Mouse (Mus musculus) kidney, embryonic 15.5 days (tissue): ENCODE results near the gene Armh2. TPM values are rescaled to one million over a fixed set of nuclear protein-coding genes. Genes with fewer than 3 reads are reported as not detected.

Experiments
- ATAC-seq: fragments of 200-750 bp; cut with Nextera tagmentation; replicated peaks from 2 replicates; pipeline ENCODE4 v1.8.0; 2017; ENCODE audit warnings: moderate TSS enrichment; ENCODE audit not compliant: low FRiP score
- H3K27ac ChIP-seq: fragments of 300-500 bp; sonication (generic); 2 replicates; pipeline ENCODE4 v1.5.1; 2015; ENCODE audit warnings: mild to moderate bottlenecking, inconsistent platforms
- H3K27me3 ChIP-seq: fragments of 300-500 bp; sonication (generic); 2 replicates; pipeline ENCODE4 v1.6.1; 2015; ENCODE audit warnings: inconsistent platforms
- H3K36me3 ChIP-seq: fragments of 300-500 bp; sonication (generic); 2 replicates; pipeline ENCODE4 v1.6.1; 2015; ENCODE audit warnings: inconsistent platforms
- H3K4me1 ChIP-seq: fragments of 300-500 bp; sonication (generic); 2 replicates; pipeline ENCODE4 v1.6.1; 2015; ENCODE audit warnings: inconsistent platforms
- H3K4me2 ChIP-seq: fragments of 300-500 bp; sonication (generic); 2 replicates; pipeline ENCODE4 v1.6.1; 2015; ENCODE audit warnings: moderate library complexity, mild to moderate bottlenecking, inconsistent platforms
- H3K4me3 ChIP-seq: fragments of 300-500 bp; sonication (generic); replicated peaks from 2 replicates; pipeline ENCODE4 v1.5.1; 2015; ENCODE audit warnings: mild to moderate bottlenecking, inconsistent platforms
- H3K9ac ChIP-seq: fragments of 300-500 bp; sonication (generic); 2 replicates; pipeline ENCODE4 v1.6.1; 2015; ENCODE audit warnings: mild to moderate bottlenecking, inconsistent platforms
- H3K9me3 ChIP-seq: fragments of 300-500 bp; sonication (generic); replicated peaks from 2 replicates; pipeline ENCODE4 v1.6.1; 2016; ENCODE audit warnings: inconsistent platforms
- WGBS: fragments of 180-500 bp; shearing (Covaris S2); methylation state at CpG from one replicate; pipeline ENCODE4 v1.1.7; 2015; ENCODE audit warnings: mixed read lengths; 5-methylcytosine and 5-hydroxymethylcytosine counted together
- polyA plus RNA-seq: library from polyadenylated mRNA; unstranded; fragments of >200 nt; fragmentation: Nextera tagmentation; extraction: Ambion mirVana; gene quantifications from 2 replicates; pipeline ENCODE4 v1.2.1, GENCODE M21; 2015

Gene Armh2
- not detected in 2 replicates for polyA plus RNA-seq

DNA sequence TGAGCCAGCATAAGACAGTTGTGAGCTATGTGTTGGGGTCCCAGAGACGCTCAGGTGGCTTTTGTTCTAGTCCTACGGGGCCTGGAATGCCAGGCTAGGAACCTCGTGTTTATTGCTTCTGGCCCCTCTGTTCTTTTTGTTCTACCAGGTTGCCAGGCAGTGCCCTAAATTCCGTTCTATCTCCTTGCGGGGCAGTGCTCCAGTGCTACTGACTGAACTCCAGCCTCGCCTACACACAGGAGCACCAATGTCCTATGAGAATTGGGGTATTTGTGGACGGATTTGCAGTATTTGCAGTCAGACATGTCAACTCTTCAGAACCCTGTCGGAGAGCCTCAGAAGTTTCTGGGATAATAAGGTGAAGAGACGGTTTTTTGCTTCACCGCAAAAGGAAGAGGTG lies at the start of gene Armh2:
TSS of gene Armh2 (plus strand) at position 205 of the 400 bp plus-strand sequence.
- Histone ChIP-seq H3K9me3 (no peaks in the 10 kb centered on the region), H3K4me2 (no peak within 1 kb of the TSS), H3K4me3 (no peak within 1 kb of the TSS), H3K36me3 (no peaks in the 10 kb centered on the region), H3K27me3 (no peaks in the 10 kb centered on the region), H3K4me1 (no peaks in the 10 kb centered on the region), H3K27ac (no peak within 1 kb of the TSS), H3K9ac (no peak within 1 kb of the TSS)
- ATAC-seq: no peak
- WGBS: 89% methylated on average over 10 of the region's 10 CpGs

DNA sequence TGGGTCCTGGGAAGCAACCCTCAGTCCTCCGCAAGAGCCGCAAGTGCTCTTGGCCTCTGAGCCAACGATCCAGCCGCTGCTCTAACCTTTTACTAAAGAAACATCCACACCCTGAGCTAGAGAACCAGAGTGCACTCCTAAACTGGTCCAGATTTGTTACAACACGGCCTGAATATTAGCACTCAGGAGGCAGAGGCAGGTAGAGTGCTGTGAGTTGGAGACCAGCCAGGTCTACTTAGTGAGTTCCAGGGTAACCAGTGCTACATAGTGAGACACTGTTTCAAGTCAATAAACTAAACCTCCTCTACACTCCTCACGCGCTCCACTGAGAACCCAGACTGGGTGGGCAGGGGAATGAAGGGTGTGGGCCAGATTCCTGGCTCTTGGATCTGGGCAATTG lies 47.7 kb upstream of the Armh2 start:
- WGBS: 91% methylated on average over 7 of the region's 7 CpGs

DNA sequence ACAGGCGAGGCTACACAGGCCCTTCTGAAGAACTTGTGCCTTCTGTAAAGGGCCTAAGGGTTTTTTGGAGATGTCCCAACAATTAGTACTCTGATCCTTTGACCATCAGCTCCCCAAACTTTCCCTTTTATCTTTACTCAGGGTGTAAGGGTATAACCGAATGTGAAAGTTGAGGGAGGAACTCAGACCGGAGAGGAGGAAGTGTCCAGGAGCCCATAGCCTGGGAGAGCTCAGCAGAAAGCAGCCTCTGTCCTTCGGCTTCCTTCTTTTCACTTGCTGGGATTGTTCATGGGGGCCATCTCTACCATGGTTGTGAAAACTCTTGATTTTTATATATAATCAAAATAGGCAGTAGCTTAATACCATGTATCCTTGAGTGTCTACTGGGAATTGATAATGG lies 42.3 kb upstream of the Armh2 start:
- H3K9ac ChIP-seq: no peak overlapping the region
- H3K36me3 ChIP-seq: no peaks in the 10 kb centered on the region
- no peak for ATAC-seq
- no peak overlapping the region for H3K4me2 ChIP-seq
- 0 out of 2 replicates have a peak, but pooled peaks cover 3% of the 10 kb centered on the region for H3K4me1 ChIP-seq
- H3K27me3 ChIP-seq: no peaks in the 10 kb centered on the region
- no peak overlapping the region for H3K27ac ChIP-seq
- H3K4me3 ChIP-seq: no peak overlapping the region
- WGBS: 90% methylated on average over 4 of the region's 4 CpGs
- H3K9me3 ChIP-seq: no peaks in the 10 kb centered on the region

More for the DNA sequence above, 47.7 kb upstream of the Armh2 start:
- Histone ChIP-seq H3K4me1 (no peaks in the 10 kb centered on the region), H3K4me2 (no peak overlapping the region), H3K9me3 (no peaks in the 10 kb centered on the region), H3K9ac (no peak overlapping the region), H3K4me3 (no peak overlapping the region), H3K27me3 (no peaks in the 10 kb centered on the region), H3K27ac (no peak overlapping the region), H3K36me3 (no peaks in the 10 kb centered on the region)
- ATAC-seq: no peak

DNA sequence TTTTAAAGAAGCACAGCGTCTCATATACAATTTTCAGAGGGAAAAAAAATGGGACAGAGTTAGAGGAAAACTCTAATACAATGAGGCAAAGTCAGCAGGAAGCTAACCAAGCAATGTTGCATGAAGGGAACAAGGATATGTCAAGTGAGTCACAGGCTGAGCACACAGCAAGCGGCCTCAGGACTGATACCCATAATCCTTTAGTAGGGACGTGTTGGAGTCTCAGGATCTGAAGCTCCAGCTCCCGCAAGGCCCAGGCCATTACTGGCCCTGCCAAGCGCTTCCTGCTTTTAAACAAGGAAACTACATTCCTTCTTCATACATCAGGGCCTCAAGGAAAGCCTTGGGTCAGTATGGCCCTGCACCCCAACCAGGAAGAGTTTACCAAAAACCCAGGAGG lies 38.9 kb upstream of the Armh2 start:
- no peaks in the 10 kb centered on the region for H3K9me3 ChIP-seq
- 0 out of 2 replicates have a peak, but pooled peaks cover 3% of the 10 kb centered on the region for H3K4me1 ChIP-seq
- no peak overlapping the region for H3K4me2 ChIP-seq
- H3K4me3 ChIP-seq: no peak overlapping the region
- H3K27ac ChIP-seq: 0 out of 2 replicates have a peak overlapping the region, but pooled peaks have one; percentile 13
- H3K36me3 ChIP-seq: no peaks in the 10 kb centered on the region
- no peak overlapping the region for H3K9ac ChIP-seq
- 68% methylated on average over 5 of the region's 5 CpGs for WGBS
- no peaks in the 10 kb centered on the region for H3K27me3 ChIP-seq
- ATAC-seq: no peak

DNA sequence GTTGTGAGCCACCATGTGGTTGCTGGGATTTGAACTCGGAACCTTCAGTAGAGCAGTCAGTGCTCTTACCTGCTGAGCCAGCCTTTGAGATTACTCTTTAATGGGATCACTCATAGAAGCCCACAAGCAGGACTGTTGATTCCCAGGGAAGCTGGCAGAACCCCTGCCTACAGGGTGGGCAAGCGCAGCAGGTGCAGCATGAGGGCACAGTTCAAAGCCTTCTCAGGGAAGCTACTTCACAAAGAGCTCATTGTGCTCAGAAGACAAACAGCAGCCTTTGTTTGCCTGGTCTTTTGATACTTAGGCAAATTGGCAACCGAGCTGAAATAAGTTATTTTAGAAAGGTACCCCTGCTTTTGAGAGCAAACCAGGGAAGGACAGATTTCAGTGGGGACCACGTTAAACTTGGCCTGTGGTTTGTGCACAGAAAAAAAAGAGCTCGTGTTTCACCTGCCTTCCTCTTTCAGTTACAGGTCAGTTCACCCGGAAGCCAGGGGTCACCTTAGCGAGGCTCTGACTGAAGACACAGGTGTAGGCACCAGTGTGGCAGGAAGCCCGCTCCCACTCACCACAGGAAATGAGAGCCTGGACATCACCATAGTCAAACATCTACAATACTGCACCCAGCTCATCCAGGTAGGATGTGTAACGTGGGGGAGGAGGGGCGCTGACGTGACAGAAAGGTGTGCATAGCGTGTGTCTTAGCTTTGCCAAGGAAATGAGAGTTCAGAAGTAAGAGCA lies 31.2 kb upstream of the Armh2 start:
- Histone ChIP-seq H3K4me3 (no peak overlapping the region), H3K4me1 (peaks cover 26% of the 10 kb centered on the region), H3K27ac (peak overlapping the region; percentile 38), H3K27me3 (no peaks in the 10 kb centered on the region), H3K9ac (no peak overlapping the region), H3K4me2 (no peak overlapping the region), H3K36me3 (no peaks in the 10 kb centered on the region), H3K9me3 (no peaks in the 10 kb centered on the region)
- WGBS: 51% methylated on average over 12 of the region's 12 CpGs
- ATAC-seq: no peak

DNA sequence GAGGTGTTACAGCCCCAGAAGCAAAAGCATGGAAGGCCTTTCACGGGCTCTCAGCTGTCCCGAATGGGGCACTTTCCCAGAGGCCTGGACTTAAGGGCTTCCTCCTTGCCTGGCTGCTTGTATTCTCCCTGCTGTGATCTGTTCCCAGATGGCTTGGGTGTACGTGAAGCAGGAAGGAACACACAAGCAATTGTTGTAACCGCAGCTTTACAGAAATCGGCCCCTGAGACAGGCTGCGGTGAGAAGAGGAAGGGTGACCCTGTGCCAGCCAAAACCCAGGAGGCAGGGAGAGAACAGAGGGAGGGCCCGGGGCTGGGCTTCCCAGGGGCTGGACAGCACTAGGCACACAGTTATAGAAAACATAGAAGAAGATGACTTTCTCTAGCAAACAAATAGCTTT lies 30.1 kb upstream of the Armh2 start:
- H3K9ac ChIP-seq: no peak overlapping the region
- no peaks in the 10 kb centered on the region for H3K9me3 ChIP-seq
- 62% methylated on average over 7 of the region's 7 CpGs for WGBS
- H3K4me3 ChIP-seq: no peak overlapping the region
- peaks cover 30% of the 10 kb centered on the region for H3K4me1 ChIP-seq
- no peak overlapping the region for H3K4me2 ChIP-seq
- peak overlapping the region; percentile 38; the same call in 1 of the 2 replicates for H3K27ac ChIP-seq
- H3K27me3 ChIP-seq: no peaks in the 10 kb centered on the region
- H3K36me3 ChIP-seq: no peaks in the 10 kb centered on the region
- ATAC-seq: no peak

DNA sequence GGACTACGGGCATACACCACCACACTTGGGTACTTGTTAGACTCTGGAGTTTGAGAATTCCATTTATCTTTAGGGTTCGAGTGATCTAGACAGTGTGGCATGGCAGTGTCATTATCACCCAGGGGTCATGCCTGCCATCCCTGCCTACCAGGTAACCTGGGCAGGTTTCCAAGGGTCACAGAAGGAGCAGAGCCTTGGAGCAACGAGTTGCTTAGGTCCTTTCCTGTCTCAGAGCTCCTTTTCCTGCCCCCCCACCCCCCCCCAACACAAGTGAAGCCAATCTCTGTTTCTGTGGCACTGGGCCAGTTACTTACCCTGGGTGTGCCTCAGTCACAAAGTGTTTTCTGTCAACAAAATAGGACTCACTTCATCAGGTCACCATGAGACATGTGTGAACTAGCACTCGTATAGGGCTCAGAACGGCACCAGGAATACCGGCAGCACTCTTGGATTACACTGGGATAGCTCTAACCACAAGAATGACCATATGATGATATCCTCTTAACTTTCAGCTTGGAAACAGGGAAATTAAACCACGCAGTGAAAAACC lies 28.4 kb upstream of the Armh2 start:
- Histone ChIP-seq H3K9ac (no peak overlapping the region), H3K36me3 (no peaks in the 10 kb centered on the region), H3K4me2 (no peak overlapping the region), H3K4me1 (peaks cover 32% of the 10 kb centered on the region), H3K27ac (no peak overlapping the region), H3K4me3 (no peak overlapping the region), H3K27me3 (no peaks in the 10 kb centered on the region), H3K9me3 (no peaks in the 10 kb centered on the region)
- ATAC-seq: no peak
- WGBS: 68% methylated on average over 7 of the region's 7 CpGs

DNA sequence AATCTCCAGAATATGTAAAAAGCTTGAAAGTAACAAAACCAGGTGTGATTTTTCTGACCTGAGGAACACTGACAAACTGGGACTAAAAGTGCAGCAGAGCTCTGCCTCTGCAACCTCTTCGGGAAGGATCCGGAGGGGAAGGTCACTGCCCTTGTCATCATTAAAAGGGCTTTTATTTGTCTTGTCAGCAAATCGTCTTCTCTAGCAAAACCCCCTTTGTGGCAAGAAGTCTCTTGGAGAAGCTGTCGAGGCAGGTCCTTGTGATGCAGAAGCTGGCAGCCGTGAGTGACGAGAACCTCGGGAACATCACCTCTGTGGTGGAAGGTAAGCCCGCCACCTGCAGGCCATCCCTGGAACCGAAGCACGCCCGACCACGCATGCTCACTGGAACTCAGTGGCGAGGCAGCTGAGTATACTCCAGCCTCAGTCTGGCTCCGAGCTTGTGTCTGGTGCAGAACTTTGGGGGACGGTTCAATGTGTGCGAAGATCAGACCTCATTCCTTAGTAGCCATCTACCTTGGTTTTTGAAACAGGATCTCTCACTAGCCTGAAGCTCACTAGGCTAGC lies 27.5 kb upstream of the Armh2 start:
- peak; percentile 79 for ATAC-seq
- no peaks in the 10 kb centered on the region for H3K27me3 ChIP-seq
- no peak overlapping the region for H3K9ac ChIP-seq
- peak overlapping the region; percentile 10; the same call in 1 of the 2 replicates for H3K4me3 ChIP-seq
- no peaks in the 10 kb centered on the region for H3K9me3 ChIP-seq
- no peaks in the 10 kb centered on the region for H3K36me3 ChIP-seq
- whole genome bisulfite sequencing: 6% methylated on average over 16 of the region's 16 CpGs
- no peak overlapping the region for H3K27ac ChIP-seq
- peak overlapping the region; percentile 53 for H3K4me2 ChIP-seq
- H3K4me1 ChIP-seq: peaks cover 32% of the 10 kb centered on the region

DNA sequence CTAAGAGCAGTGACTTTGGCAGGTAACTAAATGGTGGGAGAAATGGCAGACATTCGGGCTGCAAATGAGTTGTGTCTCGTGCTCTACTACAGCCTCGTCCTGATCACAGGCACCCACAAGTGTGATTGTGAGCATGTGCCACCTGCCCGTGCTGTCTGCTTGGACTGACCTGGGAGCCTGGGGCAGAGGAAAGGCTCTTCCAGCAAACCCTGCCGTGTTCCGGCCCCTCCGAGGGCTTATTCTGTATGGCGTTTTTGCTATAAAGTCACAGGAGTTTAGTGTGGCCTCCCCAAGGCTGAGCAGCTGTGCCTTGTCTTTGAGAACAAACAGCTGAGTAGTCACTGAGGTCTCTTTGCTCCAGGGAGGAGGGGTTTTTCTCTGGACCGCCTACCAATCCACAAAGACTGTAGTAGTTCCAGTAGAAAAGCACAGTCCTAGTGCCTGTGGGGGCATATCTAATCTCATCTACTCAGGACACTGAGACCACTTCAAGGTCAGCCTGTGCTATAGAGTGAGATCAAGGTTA lies 26.6 kb upstream of the Armh2 start:
- no peak overlapping the region for H3K27ac ChIP-seq
- H3K9ac ChIP-seq: no peak overlapping the region
- no peaks in the 10 kb centered on the region for H3K9me3 ChIP-seq
- ATAC-seq: no peak
- 67% methylated on average over 9 of the region's 9 CpGs for WGBS
- H3K36me3 ChIP-seq: no peaks in the 10 kb centered on the region
- no peak overlapping the region; the same call in 1 of the 2 replicates for H3K4me2 ChIP-seq
- no peak overlapping the region for H3K4me3 ChIP-seq
- peaks cover 32% of the 10 kb centered on the region for H3K4me1 ChIP-seq
- no peaks in the 10 kb centered on the region for H3K27me3 ChIP-seq

DNA sequence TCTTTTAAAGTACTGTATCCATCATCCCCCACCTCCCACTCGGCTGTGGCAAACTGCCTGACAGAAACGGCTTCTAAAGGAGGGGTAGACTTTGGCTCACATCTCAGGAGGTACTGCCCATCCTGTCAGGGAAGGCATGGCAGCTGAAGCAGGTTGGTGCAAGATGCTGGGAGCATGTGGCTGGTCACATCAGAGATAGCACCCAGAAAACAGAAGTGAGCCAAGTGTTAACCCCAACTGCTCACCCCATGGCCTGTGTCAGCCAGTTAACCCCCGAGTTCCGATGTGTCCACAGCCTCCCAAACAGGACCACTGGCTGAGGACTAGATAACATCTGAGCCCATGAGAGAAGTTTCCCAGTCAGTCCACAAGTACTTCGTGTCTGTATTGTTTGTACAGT lies 25.4 kb upstream of the Armh2 start:
- H3K9me3 ChIP-seq: no peaks in the 10 kb centered on the region
- no peak overlapping the region for H3K4me2 ChIP-seq
- no peak overlapping the region for H3K4me3 ChIP-seq
- H3K27me3 ChIP-seq: no peaks in the 10 kb centered on the region
- H3K27ac ChIP-seq: no peak overlapping the region
- H3K4me1 ChIP-seq: peaks cover 22% of the 10 kb centered on the region
- no peak overlapping the region for H3K9ac ChIP-seq
- H3K36me3 ChIP-seq: no peaks in the 10 kb centered on the region
- WGBS: 65% methylated on average over 5 of the region's 5 CpGs
- no peak for ATAC-seq

DNA sequence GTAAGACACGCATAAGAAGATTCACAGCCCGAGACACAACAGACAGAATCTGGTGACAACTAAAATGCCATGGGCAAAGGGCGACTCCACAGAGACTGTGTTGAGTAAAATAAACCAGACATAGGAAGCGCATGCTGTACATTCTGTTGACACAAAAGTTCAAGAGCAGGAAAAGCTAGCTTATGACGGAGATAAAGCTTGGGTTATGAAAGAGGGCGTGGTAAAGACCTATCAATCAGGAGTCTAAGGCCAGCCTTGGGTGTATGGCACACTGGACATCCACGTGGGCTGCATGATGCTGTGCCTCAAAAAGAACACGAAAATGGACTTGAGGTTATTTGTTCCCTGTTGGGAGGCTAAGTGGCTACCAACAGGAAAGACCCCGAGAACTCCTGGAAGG lies 24.6 kb upstream of the Armh2 start:
- H3K27ac ChIP-seq: no peak overlapping the region
- H3K4me2 ChIP-seq: no peak overlapping the region
- WGBS: 71% methylated on average over 9 of the region's 9 CpGs
- no peaks in the 10 kb centered on the region for H3K9me3 ChIP-seq
- no peaks in the 10 kb centered on the region for H3K27me3 ChIP-seq
- ATAC-seq: no peak
- no peak overlapping the region for H3K4me3 ChIP-seq
- peaks cover 22% of the 10 kb centered on the region for H3K4me1 ChIP-seq
- no peaks in the 10 kb centered on the region for H3K36me3 ChIP-seq
- no peak overlapping the region for H3K9ac ChIP-seq

DNA sequence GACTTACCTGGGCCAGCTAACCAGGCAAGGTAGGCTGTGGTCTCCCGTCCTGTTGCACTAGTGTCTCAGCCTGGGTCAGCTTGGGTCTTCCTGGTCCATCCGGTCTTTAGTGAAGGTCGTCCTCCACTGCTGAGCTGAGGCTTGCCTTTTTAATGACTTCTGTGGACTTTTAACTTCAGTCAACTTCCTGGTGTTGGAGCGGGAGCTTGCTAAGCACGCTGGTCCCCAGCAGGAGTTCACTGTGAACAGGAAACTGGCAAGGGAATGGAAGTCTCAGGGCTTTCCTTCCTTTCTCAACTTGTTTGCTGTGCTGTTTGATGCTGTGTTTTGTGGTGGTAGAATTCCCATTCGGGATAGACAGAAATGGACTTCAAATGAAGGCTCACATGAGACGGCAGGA lies 23.4 kb upstream of the Armh2 start:
- Histone ChIP-seq H3K4me3 (no peak overlapping the region), H3K36me3 (no peaks in the 10 kb centered on the region), H3K4me1 (peaks cover 25% of the 10 kb centered on the region), H3K4me2 (no peak overlapping the region), H3K27ac (peak overlapping the region; percentile 29), H3K27me3 (no peaks in the 10 kb centered on the region), H3K9ac (no peak overlapping the region), H3K9me3 (no peaks in the 10 kb centered on the region)
- no peak for ATAC-seq
- 73% methylated on average over 7 of the region's 7 CpGs for WGBS
